Mouse (Mus musculus) thymus, adult 18-20 months (tissue): ENCODE measurements around the gene Pitpnm2.

ENCODE experiments used
- DNase-seq, 2 experiments: peaks; one replicate each; pipeline ENCODE4 v3.0.0; 2022; ENCODE audit warnings: mixed read lengths in 2 of 2

Pitpnm2 gene

GRCm38 (mm10) chr5:124198473-124198872 is 51.1 kb downstream of the Pitpnm2 start:
- DNase-seq, result no peak

- DNase-seq, result no peak
Observed at GRCm38 (mm10) chr5:124196082-124196481, 53.5 kb downstream of the Pitpnm2 start.

- no peak for DNase-seq
Observed at GRCm38 (mm10) chr5:124194386-124195084, 55.0 kb downstream of the Pitpnm2 start.

- DNase-seq, result peak in 1 of 2 experiments; percentile 63
Observed at GRCm38 (mm10) chr5:124193286-124194112, 56.1 kb downstream of the Pitpnm2 start.

GRCm38 (mm10) chr5:124192726-124193285 is 56.8 kb downstream of the Pitpnm2 start:
- peak in 1 of 2 experiments; percentile 55 for DNase-seq

- DNase-seq, result no peak
Observed at GRCm38 (mm10) chr5:124192251-124192710, 57.3 kb downstream of the Pitpnm2 start.

- DNase-seq, result no peak
Observed at GRCm38 (mm10) chr5:124190146-124190870, 59.3 kb downstream of the Pitpnm2 start.

GRCm38 (mm10) chr5:124189572-124189981 is 60.0 kb downstream of the Pitpnm2 start:
- no peak for DNase-seq

GRCm38 (mm10) chr5:124187508-124188311 is 61.9 kb downstream of the Pitpnm2 start:
- peak; percentile 50 to 73 for DNase-seq

GRCm38 (mm10) chr5:124186981-124187507 is 62.5 kb downstream of the Pitpnm2 start:
- peak; percentile 77 to 79 for DNase-seq

GRCm38 (mm10) chr5:124186465-124186854 is 63.1 kb downstream of the Pitpnm2 start:
- no peak for DNase-seq

GRCm38 (mm10) chr5:124185706-124186464 is 63.7 kb downstream of the Pitpnm2 start:
- peak; percentile 71 to 85 for DNase-seq

GRCm38 (mm10) chr5:124184898-124185701 is 64.5 kb downstream of the Pitpnm2 start:
- DNase-seq, result peak in 1 of 2 experiments; percentile 54

GRCm38 (mm10) chr5:124184191-124184590 is 65.4 kb downstream of the Pitpnm2 start:
- DNase-seq, result no peak

- DNase-seq, result no peak
Observed at GRCm38 (mm10) chr5:124182642-124183041, 66.9 kb downstream of the Pitpnm2 start.

GRCm38 (mm10) chr5:124182097-124182496 is 67.5 kb downstream of the Pitpnm2 start:
- no peak for DNase-seq

- no peak for DNase-seq
Observed at GRCm38 (mm10) chr5:124180500-124181167, 68.9 kb downstream of the Pitpnm2 start.

GRCm38 (mm10) chr5:124179411-124179810 is 70.1 kb downstream of the Pitpnm2 start:
- no peak for DNase-seq

- no peak for DNase-seq
Observed at GRCm38 (mm10) chr5:124176726-124177132, 72.8 kb downstream of the Pitpnm2 start.
